Mouse (Mus musculus) kidney, embryonic 15.5 days (tissue): ENCODE results near the gene Gm10097. TPM values are rescaled to one million over a fixed set of nuclear protein-coding genes. Genes with fewer than 3 reads are reported as not detected.

Source experiments
- ATAC-seq: fragments of 200-750 bp; cut with Nextera tagmentation; replicated peaks from 2 replicates; pipeline ENCODE4 v1.8.0; 2017; ENCODE audit warnings: moderate TSS enrichment; ENCODE audit not compliant: low FRiP score
- H3K27ac ChIP-seq: fragments of 300-500 bp; sonication (generic); 2 replicates; pipeline ENCODE4 v1.5.1; 2015; ENCODE audit warnings: mild to moderate bottlenecking, inconsistent platforms
- H3K27me3 ChIP-seq: fragments of 300-500 bp; sonication (generic); 2 replicates; pipeline ENCODE4 v1.6.1; 2015; ENCODE audit warnings: inconsistent platforms
- H3K36me3 ChIP-seq: fragments of 300-500 bp; sonication (generic); 2 replicates; pipeline ENCODE4 v1.6.1; 2015; ENCODE audit warnings: inconsistent platforms
- H3K4me1 ChIP-seq: fragments of 300-500 bp; sonication (generic); 2 replicates; pipeline ENCODE4 v1.6.1; 2015; ENCODE audit warnings: inconsistent platforms
- H3K4me2 ChIP-seq: fragments of 300-500 bp; sonication (generic); 2 replicates; pipeline ENCODE4 v1.6.1; 2015; ENCODE audit warnings: moderate library complexity, mild to moderate bottlenecking, inconsistent platforms
- H3K4me3 ChIP-seq: fragments of 300-500 bp; sonication (generic); replicated peaks from 2 replicates; pipeline ENCODE4 v1.5.1; 2015; ENCODE audit warnings: mild to moderate bottlenecking, inconsistent platforms
- H3K9ac ChIP-seq: fragments of 300-500 bp; sonication (generic); 2 replicates; pipeline ENCODE4 v1.6.1; 2015; ENCODE audit warnings: mild to moderate bottlenecking, inconsistent platforms
- H3K9me3 ChIP-seq: fragments of 300-500 bp; sonication (generic); replicated peaks from 2 replicates; pipeline ENCODE4 v1.6.1; 2016; ENCODE audit warnings: inconsistent platforms
- WGBS: fragments of 180-500 bp; shearing (Covaris S2); methylation state at CpG from one replicate; pipeline ENCODE4 v1.1.7; 2015; ENCODE audit warnings: mixed read lengths; 5-methylcytosine and 5-hydroxymethylcytosine counted together
- polyA plus RNA-seq: library from polyadenylated mRNA; unstranded; fragments of >200 nt; fragmentation: Nextera tagmentation; extraction: Ambion mirVana; gene quantifications from 2 replicates; pipeline ENCODE4 v1.2.1, GENCODE M21; 2015

Gene Gm10097
- 0.05 and 0.12 TPM in 2 replicates for polyA plus RNA-seq

GRCm38 (mm10) chr10:5068676-5069265, at the start of gene Gm10097:
Gene Gm10097 (plus strand): TSS chr10:5069192.
- no peak for ATAC-seq
- no peaks in the 10 kb centered on the region for H3K9me3 ChIP-seq
- no peak within 1 kb of the TSS for H3K9ac ChIP-seq
- H3K27ac ChIP-seq: no peak within 1 kb of the TSS
- WGBS: 83% methylated on average over 14 of the region's 14 CpGs
- no peaks in the 10 kb centered on the region for H3K27me3 ChIP-seq
- H3K36me3 ChIP-seq: no peaks in the 10 kb centered on the region
- peaks cover 6% of the 10 kb centered on the region; the same call in 1 of the 2 replicates for H3K4me1 ChIP-seq
- H3K4me2 ChIP-seq: no peak within 1 kb of the TSS
- H3K4me3 ChIP-seq: no peak within 1 kb of the TSS

GRCm38 (mm10) chr10:5025906-5026305, 43.1 kb upstream of the Gm10097 start:
- ATAC-seq: no peak
- WGBS: 90% methylated on average over 4 of the region's 4 CpGs
- no peak overlapping the region for H3K27ac ChIP-seq

GRCm38 (mm10) chr10:5027208-5027607, 41.8 kb upstream of the Gm10097 start:
- H3K36me3 ChIP-seq: peaks cover 4% of the 10 kb centered on the region; the same call in 1 of the 2 replicates
- H3K9ac ChIP-seq: no peak overlapping the region
- no peak for ATAC-seq
- 92% methylated on average over 1 of the region's 1 CpGs for WGBS
- H3K4me2 ChIP-seq: no peak overlapping the region
- no peak overlapping the region for H3K27ac ChIP-seq
- H3K4me1 ChIP-seq: no peaks in the 10 kb centered on the region
- H3K9me3 ChIP-seq: no peaks in the 10 kb centered on the region
- no peak overlapping the region for H3K4me3 ChIP-seq
- H3K27me3 ChIP-seq: no peaks in the 10 kb centered on the region

More at GRCm38 (mm10) chr10:5025906-5026305, 43.1 kb upstream of the Gm10097 start:
- Histone ChIP-seq H3K9ac (no peak overlapping the region), H3K27me3 (no peaks in the 10 kb centered on the region), H3K36me3 (peaks cover 4% of the 10 kb centered on the region; the same call in 1 of the 2 replicates), H3K9me3 (no peaks in the 10 kb centered on the region), H3K4me3 (no peak overlapping the region), H3K4me1 (no peaks in the 10 kb centered on the region), H3K4me2 (no peak overlapping the region)

DNA sequence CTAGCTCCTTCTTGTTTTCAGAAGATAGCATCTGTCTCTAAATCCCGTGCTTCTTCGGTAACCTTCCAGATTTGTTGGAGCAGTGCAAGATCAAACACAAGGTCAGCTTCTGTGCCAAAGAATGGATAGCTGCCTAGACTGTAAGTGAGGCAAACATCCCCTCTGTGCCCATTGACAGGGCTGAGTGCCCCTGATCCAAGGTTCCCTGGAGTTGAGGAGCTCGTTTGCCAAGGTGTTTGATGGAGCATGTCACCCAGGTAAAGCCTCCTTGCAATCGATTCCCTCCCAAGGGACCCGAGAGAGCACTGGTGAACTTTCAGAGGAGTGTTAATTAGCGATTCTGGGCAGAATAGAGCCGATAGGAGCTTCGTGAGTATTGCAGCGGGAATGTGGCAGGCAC, 40.7 kb upstream of the Gm10097 start:
- no peak overlapping the region for H3K4me2 ChIP-seq
- no peak overlapping the region for H3K9ac ChIP-seq
- H3K36me3 ChIP-seq: peaks cover 7% of the 10 kb centered on the region; the same call in 1 of the 2 replicates
- no peaks in the 10 kb centered on the region for H3K27me3 ChIP-seq
- H3K27ac ChIP-seq: no peak overlapping the region
- H3K9me3 ChIP-seq: no peaks in the 10 kb centered on the region
- H3K4me3 ChIP-seq: no peak overlapping the region
- ATAC-seq: no peak
- H3K4me1 ChIP-seq: no peaks in the 10 kb centered on the region
- 76% methylated on average over 9 of the region's 9 CpGs for WGBS

DNA sequence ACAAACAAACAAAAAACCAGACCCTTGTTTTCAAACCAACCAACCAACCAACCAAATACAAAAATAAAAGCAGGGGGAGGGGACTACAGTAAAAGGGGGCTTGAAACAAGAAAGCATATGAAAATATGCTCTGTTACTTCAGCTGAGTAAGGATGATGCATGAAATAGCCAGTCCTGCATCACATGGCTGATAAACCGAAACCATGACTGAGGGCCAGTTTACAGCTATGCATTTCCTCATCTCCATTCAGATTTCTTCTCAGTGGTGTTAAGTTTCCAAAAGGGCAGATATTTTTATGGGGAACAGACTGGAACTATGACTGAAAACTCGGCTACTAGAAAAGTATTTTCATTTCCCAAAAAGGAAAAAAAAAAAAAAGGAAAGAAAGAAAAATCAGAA, 39.8 kb upstream of the Gm10097 start:
- H3K4me1 ChIP-seq: no peaks in the 10 kb centered on the region
- H3K9ac ChIP-seq: no peak overlapping the region
- H3K9me3 ChIP-seq: no peaks in the 10 kb centered on the region
- ATAC-seq: no peak
- no peaks in the 10 kb centered on the region for H3K27me3 ChIP-seq
- peaks cover 7% of the 10 kb centered on the region; the same call in 1 of the 2 replicates for H3K36me3 ChIP-seq
- H3K27ac ChIP-seq: no peak overlapping the region
- no peak overlapping the region for H3K4me3 ChIP-seq
- H3K4me2 ChIP-seq: no peak overlapping the region
- 47% methylated on average over 2 of the region's 2 CpGs for WGBS

GRCm38 (mm10) chr10:5029883-5030282, 39.1 kb upstream of the Gm10097 start:
- Histone ChIP-seq H3K36me3 (peaks cover 7% of the 10 kb centered on the region; the same call in 1 of the 2 replicates), H3K9ac (no peak overlapping the region), H3K4me1 (no peaks in the 10 kb centered on the region), H3K27ac (no peak overlapping the region), H3K9me3 (no peaks in the 10 kb centered on the region), H3K27me3 (no peaks in the 10 kb centered on the region), H3K4me3 (no peak overlapping the region), H3K4me2 (no peak overlapping the region)
- no peak for ATAC-seq
- WGBS: 75% methylated on average over 1 of the region's 1 CpGs

GRCm38 (mm10) chr10:5032192-5033048, 36.6 kb upstream of the Gm10097 start:
- ATAC-seq: no peak
- WGBS: 87% methylated on average over 15 of the region's 15 CpGs
- no peak overlapping the region for H3K27ac ChIP-seq

GRCm38 (mm10) chr10:5041254-5041653, 27.7 kb upstream of the Gm10097 start:
- Histone ChIP-seq H3K4me1 (peaks cover 3% of the 10 kb centered on the region; the same call in 1 of the 2 replicates), H3K4me2 (no peak overlapping the region), H3K9ac (no peak overlapping the region), H3K4me3 (no peak overlapping the region), H3K36me3 (peaks cover 25% of the 10 kb centered on the region; the same call in 1 of the 2 replicates), H3K27ac (no peak overlapping the region), H3K9me3 (no peaks in the 10 kb centered on the region), H3K27me3 (no peaks in the 10 kb centered on the region)
- ATAC-seq: no peak
- 48% methylated on average over 8 of the region's 8 CpGs for WGBS

More at GRCm38 (mm10) chr10:5032192-5033048, 36.6 kb upstream of the Gm10097 start:
- Histone ChIP-seq H3K4me3 (no peak overlapping the region), H3K27me3 (no peaks in the 10 kb centered on the region), H3K4me2 (no peak overlapping the region), H3K9me3 (no peaks in the 10 kb centered on the region), H3K4me1 (no peaks in the 10 kb centered on the region), H3K36me3 (peaks cover 15% of the 10 kb centered on the region; the same call in 1 of the 2 replicates), H3K9ac (no peak overlapping the region)

- H3K4me1 ChIP-seq: peaks cover 3% of the 10 kb centered on the region; the same call in 1 of the 2 replicates
- H3K36me3 ChIP-seq: peaks cover 34% of the 10 kb centered on the region; the same call in 1 of the 2 replicates
- ATAC-seq: no peak
- no peak overlapping the region for H3K4me2 ChIP-seq
- no peaks in the 10 kb centered on the region for H3K27me3 ChIP-seq
- 67% methylated on average over 8 of the region's 8 CpGs for WGBS
- H3K9ac ChIP-seq: no peak overlapping the region
- no peak overlapping the region for H3K4me3 ChIP-seq
- H3K27ac ChIP-seq: no peak overlapping the region
- no peaks in the 10 kb centered on the region for H3K9me3 ChIP-seq
Measured at GRCm38 (mm10) chr10:5044481-5044880, 24.5 kb upstream of the Gm10097 start.

DNA sequence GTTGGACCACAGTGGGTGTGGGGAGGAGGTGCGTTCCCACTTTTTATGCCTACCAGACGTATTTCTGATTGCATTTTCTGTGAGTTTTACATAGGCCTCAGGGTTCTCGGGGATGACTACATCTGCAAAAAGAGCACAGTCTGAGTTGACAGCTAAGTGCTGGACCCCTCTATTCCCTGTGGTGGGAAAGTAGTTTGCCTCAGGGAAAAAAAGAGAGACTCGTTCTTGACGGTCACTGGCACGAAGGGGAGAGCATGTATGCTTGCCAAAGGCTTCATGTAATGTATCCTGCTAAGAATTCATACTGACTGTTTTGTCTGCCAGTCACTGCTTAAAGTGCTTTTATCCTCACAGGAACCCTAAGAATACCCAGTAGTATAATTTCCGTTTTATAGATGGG, 23.8 kb upstream of the Gm10097 start:
- no peaks in the 10 kb centered on the region for H3K9me3 ChIP-seq
- WGBS: 84% methylated on average over 7 of the region's 7 CpGs
- H3K9ac ChIP-seq: no peak overlapping the region
- H3K27me3 ChIP-seq: no peaks in the 10 kb centered on the region
- H3K4me3 ChIP-seq: no peak overlapping the region
- no peak for ATAC-seq
- no peak overlapping the region for H3K27ac ChIP-seq
- no peak overlapping the region for H3K4me2 ChIP-seq
- peaks cover 34% of the 10 kb centered on the region; the same call in 1 of the 2 replicates for H3K36me3 ChIP-seq
- peaks cover 3% of the 10 kb centered on the region; the same call in 1 of the 2 replicates for H3K4me1 ChIP-seq

DNA sequence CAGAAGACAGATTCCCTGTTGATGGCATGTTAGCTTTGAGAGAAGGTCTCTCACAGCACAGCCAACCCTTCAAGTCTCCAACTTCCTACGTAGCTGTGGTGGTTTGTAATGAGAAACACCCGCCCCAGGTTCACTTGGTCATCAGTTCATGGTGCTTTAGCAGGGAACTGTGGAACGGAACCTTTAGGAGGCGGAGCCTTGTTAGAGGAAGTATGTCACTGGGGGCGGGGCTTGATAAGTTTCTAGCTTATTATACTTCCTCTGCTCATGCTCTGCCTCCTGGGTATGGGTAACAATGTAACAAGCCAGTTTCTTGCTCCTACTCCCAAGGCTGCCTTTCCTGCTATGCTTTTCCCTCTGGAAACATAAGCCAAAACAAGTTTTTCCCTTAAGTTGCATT, 23.3 kb upstream of the Gm10097 start:
- peaks cover 30% of the 10 kb centered on the region; the same call in 1 of the 2 replicates for H3K36me3 ChIP-seq
- H3K27ac ChIP-seq: no peak overlapping the region
- no peak for ATAC-seq
- no peak overlapping the region for H3K4me3 ChIP-seq
- 93% methylated on average over 5 of the region's 5 CpGs for WGBS
- H3K27me3 ChIP-seq: no peaks in the 10 kb centered on the region
- no peaks in the 10 kb centered on the region for H3K9me3 ChIP-seq
- H3K4me1 ChIP-seq: peaks cover 3% of the 10 kb centered on the region; the same call in 1 of the 2 replicates
- H3K9ac ChIP-seq: no peak overlapping the region
- no peak overlapping the region for H3K4me2 ChIP-seq

DNA sequence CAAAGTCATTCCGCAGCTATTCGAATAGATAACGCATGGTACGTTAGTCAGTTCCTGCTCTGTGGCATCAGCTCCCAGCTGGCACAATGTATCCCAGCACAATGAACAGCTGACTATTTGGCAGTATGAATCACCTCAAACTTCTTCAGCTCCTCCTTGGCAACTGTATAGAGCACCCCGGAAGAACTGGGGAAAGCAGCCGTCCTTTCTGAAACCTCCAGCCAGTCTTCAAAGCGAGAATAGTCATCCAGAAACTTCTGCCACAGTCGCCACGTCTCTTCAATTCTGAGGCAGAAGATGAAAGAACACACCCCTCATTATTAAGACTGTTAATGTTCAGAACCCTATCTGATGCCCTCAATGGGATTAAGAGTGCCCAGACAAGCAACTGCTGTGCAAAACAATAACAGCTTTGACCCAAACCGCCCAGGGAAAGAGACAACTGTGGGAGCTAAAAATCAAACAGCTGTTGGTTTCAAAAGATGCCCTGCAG, 12.7 kb upstream of the Gm10097 start:
- Histone ChIP-seq H3K27me3 (no peaks in the 10 kb centered on the region), H3K36me3 (peaks cover 5% of the 10 kb centered on the region; the same call in 1 of the 2 replicates), H3K9me3 (no peaks in the 10 kb centered on the region), H3K27ac (no peak overlapping the region), H3K4me1 (no peaks in the 10 kb centered on the region), H3K4me3 (no peak overlapping the region), H3K4me2 (no peak overlapping the region), H3K9ac (no peak overlapping the region)
- ATAC-seq: no peak
- WGBS: 89% methylated on average over 10 of the region's 10 CpGs
